Mouse (Mus musculus) urinary bladder, postnatal 10 days (tissue): Measurements from ENCODE around the gene Uxs1.

Experiments used
- DNase-seq: peaks from one replicate; pipeline ENCODE4 v3.0.0; 2022; ENCODE audit warnings: low spot score

Uxs1 gene

DNA sequence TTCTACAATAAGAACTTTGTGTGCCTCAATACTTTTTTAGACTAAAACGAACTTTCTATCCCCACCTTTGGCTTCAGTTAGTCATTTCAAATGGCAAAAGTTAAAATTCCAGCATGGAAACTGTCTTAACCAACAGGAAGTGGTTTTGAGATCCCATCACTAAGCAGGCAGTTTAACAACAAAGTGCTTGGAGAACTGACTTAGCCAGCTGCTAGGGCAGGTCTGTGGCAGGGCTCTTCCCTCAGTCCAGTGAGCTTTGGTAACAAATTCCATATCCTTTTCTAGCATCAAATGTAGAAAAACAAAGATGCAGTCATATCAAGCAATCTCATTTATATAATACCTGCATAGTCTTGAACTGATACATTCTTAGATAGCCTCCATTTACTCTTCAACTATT lies 105.1 kb downstream of the Uxs1 start:
- no peak for DNase-seq

- no peak for DNase-seq
Observed at GRCm38 (mm10) chr1:43718793-43719192, 108.8 kb downstream of the Uxs1 start.

- no peak for DNase-seq
Observed at GRCm38 (mm10) chr1:43717967-43718366, 109.6 kb downstream of the Uxs1 start.

DNA sequence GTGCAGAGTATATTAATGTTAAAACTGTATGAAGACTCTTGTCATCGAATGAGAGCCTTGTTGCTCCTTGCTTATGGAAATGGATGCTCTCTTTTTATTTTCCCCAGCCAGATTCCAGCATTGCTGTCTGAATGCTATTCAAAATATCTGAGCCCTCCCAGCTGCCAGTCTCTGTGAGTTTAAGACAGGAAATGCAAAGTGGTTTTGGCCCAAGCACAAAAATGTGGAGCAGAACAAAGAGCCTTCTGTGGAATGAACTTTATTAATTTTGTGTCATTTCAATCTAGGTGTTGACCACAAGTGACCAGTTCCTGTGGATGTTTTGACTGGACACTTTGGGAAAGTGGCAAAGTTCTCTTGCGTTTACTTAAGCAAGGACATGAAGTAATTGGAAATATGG lies 112.8 kb downstream of the Uxs1 start:
- no peak for DNase-seq

- DNase-seq: no peak
Observed at GRCm38 (mm10) chr1:43698577-43699000, 129.0 kb downstream of the Uxs1 start.
